Mouse (Mus musculus): ENCODE data around the gene Lamtor5. TPM values are rescaled to one million over a fixed set of nuclear protein-coding genes. Genes with fewer than 3 reads are reported as not detected.

Gene Lamtor5
- polyA plus RNA-seq, 1 experiment from 2014 or later, result 292 TPM

DNA sequence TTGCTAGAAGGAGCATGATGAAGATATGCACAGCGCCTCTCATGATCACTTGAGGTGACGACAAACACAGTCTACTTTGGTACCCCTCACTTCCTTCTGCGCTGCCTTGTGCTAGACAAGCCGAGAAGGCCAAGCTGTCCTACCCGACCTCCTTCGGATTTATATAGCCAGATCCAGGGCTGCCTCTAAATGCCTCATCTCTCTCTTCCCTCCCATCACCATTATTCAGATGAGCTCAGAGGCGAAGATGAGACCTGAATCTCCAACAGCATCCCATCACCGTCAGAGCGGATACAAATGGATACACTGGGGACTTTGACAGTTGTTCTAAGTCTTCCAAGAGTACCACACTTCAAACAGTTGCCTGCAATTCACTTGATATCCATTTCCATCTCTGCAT is 39.1 kb upstream of the Lamtor5 start, which contains the start of gene Prok1:
TSS of gene Prok1 (minus strand) at position 101 of the 400 bp plus-strand sequence.
- Histone ChIP-seq H3K9me3 (replicated peaks; ENCODE audit: control insufficient read depth, low read length) (no peaks in the 10 kb centered on the region), H3K36me3 (ENCODE audit: control insufficient read depth, insufficient read depth, low read length) (no peaks in the 10 kb centered on the region), H3K9ac (ENCODE audit: low read length) (no peak within 1 kb of the TSS), H3K27me3 (replicated peaks; ENCODE audit: control insufficient read depth, insufficient read depth, low read length) (no peaks in the 10 kb centered on the region), H3K4me3 (ENCODE audit: low read depth, low read length) (no peak within 1 kb of the TSS), H3K4me2 (ENCODE audit: low read length) (no peak within 1 kb of the TSS), H3K4me1 (ENCODE audit: control insufficient read depth, insufficient read depth, low read length) (peaks cover 10% of the 10 kb centered on the region), H3K27ac (ENCODE audit: low read depth, low read length) (no peak within 1 kb of the TSS)
- ATAC-seq (no peak), DNase-seq (ENCODE audit: low spot score) (no peak)
- 92% methylated on average over 9 of the region's 9 CpGs for WGBS

DNA sequence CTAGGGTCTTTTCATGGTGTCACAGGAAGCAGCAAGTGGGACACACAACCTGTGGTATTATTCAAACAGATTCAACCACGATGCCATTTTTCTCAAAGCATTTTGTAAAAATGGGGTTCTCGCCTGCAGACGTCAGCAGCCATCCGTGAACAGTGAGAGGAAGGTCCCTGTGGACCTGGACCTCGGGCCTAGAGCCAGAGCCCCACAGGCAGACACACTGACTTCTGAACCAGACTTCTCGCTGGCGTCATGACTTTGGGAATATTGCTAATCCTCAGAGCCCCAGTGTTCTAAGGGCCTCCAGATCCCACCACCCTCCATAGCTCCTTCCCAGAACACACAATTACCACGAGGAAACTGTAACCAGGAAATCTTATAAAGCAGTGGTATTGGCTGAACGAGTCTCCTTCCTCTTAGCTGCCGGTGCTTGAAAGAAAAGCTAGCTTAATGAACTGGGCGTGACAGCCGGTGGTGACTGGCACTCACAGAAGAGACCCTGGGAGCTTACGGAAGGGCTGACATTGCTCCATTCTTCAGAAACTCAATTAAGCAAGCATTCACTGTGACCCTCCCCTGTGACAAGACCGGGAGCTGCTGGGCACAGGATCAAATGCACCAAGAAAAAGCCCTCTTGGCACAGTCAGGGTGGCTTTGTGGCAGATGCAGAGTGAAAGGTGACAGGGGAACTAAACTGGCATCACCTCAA is 37.1 kb upstream of the Lamtor5 start:
- H3K36me3 ChIP-seq (ENCODE audit: control insufficient read depth, insufficient read depth, low read length), result no peaks in the 10 kb centered on the region
- H3K27ac ChIP-seq (ENCODE audit: low read depth, low read length), result no peak overlapping the region
- no peak overlapping the region for H3K4me3 ChIP-seq (ENCODE audit: low read depth, low read length)
- DNase-seq (ENCODE audit: low spot score) (peak; percentile 74), ATAC-seq (peak; percentile 73)
- H3K4me2 ChIP-seq (ENCODE audit: low read length), result peak overlapping the region; percentile 23; the same call in 1 of the 2 replicates
- H3K9ac ChIP-seq (ENCODE audit: low read length), result peak overlapping the region; percentile 21; the same call in 1 of the 2 replicates
- no peaks in the 10 kb centered on the region for H3K27me3 ChIP-seq (replicated peaks; ENCODE audit: control insufficient read depth, insufficient read depth, low read length)
- no peaks in the 10 kb centered on the region for H3K9me3 ChIP-seq (replicated peaks; ENCODE audit: control insufficient read depth, low read length)
- 11% methylated on average over 14 of the region's 14 CpGs for WGBS
- peaks cover 10% of the 10 kb centered on the region for H3K4me1 ChIP-seq (ENCODE audit: control insufficient read depth, insufficient read depth, low read length)

DNA sequence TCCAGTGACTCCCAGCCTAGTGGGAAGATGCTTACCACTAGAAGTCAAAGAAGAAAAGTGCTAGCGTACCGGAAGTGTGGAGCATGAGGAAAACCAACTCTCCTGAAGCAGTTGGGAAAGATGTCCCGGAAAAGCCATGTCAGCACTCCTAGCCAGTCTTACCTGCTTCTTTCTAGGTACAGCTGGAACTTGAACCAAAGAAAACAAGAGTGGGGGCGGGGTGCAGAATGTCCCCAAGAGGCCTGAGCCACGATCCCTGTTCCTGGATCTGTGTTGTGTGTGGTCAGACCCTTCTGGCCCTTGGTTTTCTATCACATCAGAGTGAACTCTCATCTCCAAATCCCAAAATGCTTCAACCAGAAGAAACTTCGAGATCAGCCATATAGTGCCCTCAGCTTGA is 31.8 kb upstream of the Lamtor5 start:
- Histone ChIP-seq H3K27ac (ENCODE audit: low read depth, low read length) (no peak overlapping the region), H3K27me3 (replicated peaks; ENCODE audit: control insufficient read depth, insufficient read depth, low read length) (no peaks in the 10 kb centered on the region), H3K4me2 (ENCODE audit: low read length) (no peak overlapping the region), H3K4me1 (ENCODE audit: control insufficient read depth, insufficient read depth, low read length) (peaks cover under 1% of the 10 kb centered on the region), H3K9ac (ENCODE audit: low read length) (no peak overlapping the region), H3K36me3 (ENCODE audit: control insufficient read depth, insufficient read depth, low read length) (no peaks in the 10 kb centered on the region), H3K4me3 (ENCODE audit: low read depth, low read length) (no peak overlapping the region), H3K9me3 (replicated peaks; ENCODE audit: control insufficient read depth, low read length) (no peaks in the 10 kb centered on the region)
- DNase-seq (ENCODE audit: low spot score) (no peak), ATAC-seq (no peak)
- 73% methylated on average over 6 of the region's 6 CpGs for WGBS

DNA sequence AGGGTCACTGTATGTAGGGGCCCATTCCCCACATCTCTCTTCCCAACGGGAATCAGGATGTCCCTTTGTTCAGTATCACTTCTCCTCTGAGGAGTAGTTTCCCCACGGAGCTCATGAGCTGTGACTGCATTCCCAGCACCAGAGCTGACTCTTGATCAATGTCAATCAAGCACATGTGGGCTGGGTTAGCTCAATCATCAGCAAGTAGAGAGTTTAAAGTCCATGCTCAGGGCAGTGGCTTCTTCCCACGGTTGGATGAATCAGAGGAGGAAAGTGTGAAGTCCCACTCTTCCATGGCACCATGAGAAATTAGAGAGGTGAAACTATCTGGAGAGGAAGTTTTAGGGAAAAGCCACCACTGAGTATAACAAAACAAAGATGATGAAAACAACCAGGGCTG is 29.6 kb upstream of the Lamtor5 start:
- no peak overlapping the region for H3K4me3 ChIP-seq (ENCODE audit: low read depth, low read length)
- no peaks in the 10 kb centered on the region for H3K27me3 ChIP-seq (replicated peaks; ENCODE audit: control insufficient read depth, insufficient read depth, low read length)
- 69% methylated on average over 3 of the region's 3 CpGs for WGBS
- no peak overlapping the region for H3K27ac ChIP-seq (ENCODE audit: low read depth, low read length)
- no peaks in the 10 kb centered on the region for H3K4me1 ChIP-seq (ENCODE audit: control insufficient read depth, insufficient read depth, low read length)
- H3K36me3 ChIP-seq (ENCODE audit: control insufficient read depth, insufficient read depth, low read length), result no peaks in the 10 kb centered on the region
- H3K9me3 ChIP-seq (replicated peaks; ENCODE audit: control insufficient read depth, low read length), result no peaks in the 10 kb centered on the region
- ATAC-seq, result no peak
- no peak overlapping the region for H3K9ac ChIP-seq (ENCODE audit: low read length)
- no peak overlapping the region for H3K4me2 ChIP-seq (ENCODE audit: low read length)
- DNase-seq (ENCODE audit: low spot score), result no peak

DNA sequence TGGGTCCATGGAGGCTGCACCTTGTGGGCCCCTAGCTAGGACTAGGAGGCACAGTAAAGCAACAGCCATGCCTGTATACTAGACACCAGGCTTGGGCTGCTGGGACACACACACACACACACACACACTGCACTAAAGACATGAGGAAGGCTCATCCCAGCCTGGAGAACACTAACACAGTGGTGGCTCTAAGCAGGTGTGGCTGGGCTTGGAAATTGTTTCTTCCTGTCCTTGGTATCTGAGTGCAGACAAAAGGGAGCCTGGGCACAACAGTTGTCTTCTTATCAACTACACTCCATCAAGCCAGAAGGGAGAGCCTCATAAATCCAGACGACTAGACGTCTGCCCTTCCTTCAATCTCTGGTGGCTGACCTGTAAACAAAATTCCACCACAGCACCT is 28.3 kb upstream of the Lamtor5 start:
- Histone ChIP-seq H3K9ac (ENCODE audit: low read length) (no peak overlapping the region), H3K27me3 (replicated peaks; ENCODE audit: control insufficient read depth, insufficient read depth, low read length) (no peaks in the 10 kb centered on the region), H3K4me1 (ENCODE audit: control insufficient read depth, insufficient read depth, low read length) (no peaks in the 10 kb centered on the region), H3K36me3 (ENCODE audit: control insufficient read depth, insufficient read depth, low read length) (no peaks in the 10 kb centered on the region), H3K4me3 (ENCODE audit: low read depth, low read length) (no peak overlapping the region), H3K9me3 (replicated peaks; ENCODE audit: control insufficient read depth, low read length) (no peaks in the 10 kb centered on the region), H3K4me2 (ENCODE audit: low read length) (no peak overlapping the region), H3K27ac (ENCODE audit: low read depth, low read length) (no peak overlapping the region)
- no peak for DNase-seq (ENCODE audit: low spot score)
- no peak for ATAC-seq
- WGBS, result 88% methylated on average over 2 of the region's 2 CpGs

DNA sequence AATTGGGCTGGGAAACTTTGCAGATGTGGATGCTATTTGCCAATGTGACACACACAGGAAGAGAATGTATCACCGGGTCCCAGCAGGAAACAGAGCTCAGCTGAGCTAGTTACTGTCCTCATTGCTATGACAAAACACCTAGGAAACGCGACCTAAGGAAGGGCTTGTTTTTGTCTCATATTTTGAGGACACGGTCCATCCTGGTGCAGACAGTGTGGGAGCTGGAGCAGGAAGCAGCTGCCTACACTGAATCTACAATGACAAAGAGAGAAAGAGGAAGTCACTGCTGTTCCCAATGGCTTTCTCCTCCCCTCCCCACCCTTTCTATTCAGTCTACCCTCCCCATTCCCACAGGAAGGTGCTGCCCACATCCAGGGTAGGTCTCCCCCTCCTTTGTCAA is 26.6 kb upstream of the Lamtor5 start:
- Histone ChIP-seq H3K4me2 (ENCODE audit: low read length) (no peak overlapping the region), H3K36me3 (ENCODE audit: control insufficient read depth, insufficient read depth, low read length) (no peaks in the 10 kb centered on the region), H3K27me3 (replicated peaks; ENCODE audit: control insufficient read depth, insufficient read depth, low read length) (no peaks in the 10 kb centered on the region), H3K9ac (ENCODE audit: low read length) (no peak overlapping the region), H3K4me3 (ENCODE audit: low read depth, low read length) (no peak overlapping the region), H3K4me1 (ENCODE audit: control insufficient read depth, insufficient read depth, low read length) (no peaks in the 10 kb centered on the region), H3K27ac (ENCODE audit: low read depth, low read length) (no peak overlapping the region), H3K9me3 (replicated peaks; ENCODE audit: control insufficient read depth, low read length) (no peaks in the 10 kb centered on the region)
- WGBS, result 75% methylated on average over 4 of the region's 4 CpGs
- ATAC-seq (no peak), DNase-seq (ENCODE audit: low spot score) (no peak)

DNA sequence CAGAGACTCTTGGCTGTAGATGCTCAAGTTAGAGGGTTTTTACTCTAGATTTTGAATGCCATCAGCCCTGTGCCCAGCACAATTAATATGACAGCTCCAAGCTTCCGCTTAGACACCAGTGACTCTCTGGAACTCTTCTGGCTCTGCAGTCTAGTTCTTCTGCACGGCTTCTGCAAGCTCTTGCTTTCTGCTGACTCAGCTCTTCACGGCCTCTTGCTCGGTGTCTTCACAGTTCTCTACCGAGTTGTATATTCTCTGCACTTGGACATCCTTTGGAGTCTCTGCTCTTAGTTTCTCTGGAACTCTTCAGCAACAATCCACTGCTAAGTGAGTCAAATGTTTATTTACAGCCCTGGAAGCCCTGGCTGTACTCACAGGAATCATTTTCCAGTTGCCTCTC is 24.7 kb upstream of the Lamtor5 start:
- ATAC-seq, result no peak

DNA sequence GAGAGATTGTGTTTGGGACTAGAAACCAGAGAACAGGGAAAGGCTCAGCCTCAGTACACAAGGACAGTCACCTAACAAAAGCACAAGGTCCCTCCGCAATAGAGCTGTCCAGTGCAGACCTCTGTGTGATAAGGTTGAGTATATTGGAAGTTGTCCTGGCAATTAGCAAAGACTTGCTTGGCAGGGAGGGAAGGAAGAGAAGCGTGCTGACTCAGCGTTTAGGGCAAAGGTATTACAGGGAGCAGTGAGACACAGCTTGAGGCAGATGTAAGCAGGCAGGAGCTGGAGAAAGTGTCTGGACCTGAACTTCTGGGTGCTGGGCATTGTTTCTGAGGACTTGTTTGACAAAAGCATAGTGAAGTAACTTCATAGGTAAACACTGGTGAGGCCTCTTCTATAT is 22.7 kb upstream of the Lamtor5 start:
- Histone ChIP-seq H3K4me1 (ENCODE audit: control insufficient read depth, insufficient read depth, low read length) (peaks cover 3% of the 10 kb centered on the region; the same call in 1 of the 2 replicates), H3K27ac (ENCODE audit: low read depth, low read length) (no peak overlapping the region), H3K4me3 (ENCODE audit: low read depth, low read length) (no peak overlapping the region), H3K36me3 (ENCODE audit: control insufficient read depth, insufficient read depth, low read length) (no peaks in the 10 kb centered on the region), H3K9me3 (replicated peaks; ENCODE audit: control insufficient read depth, low read length) (no peaks in the 10 kb centered on the region), H3K4me2 (ENCODE audit: low read length) (no peak overlapping the region), H3K9ac (ENCODE audit: low read length) (no peak overlapping the region), H3K27me3 (replicated peaks; ENCODE audit: control insufficient read depth, insufficient read depth, low read length) (no peaks in the 10 kb centered on the region)
- ATAC-seq (no peak), DNase-seq (ENCODE audit: low spot score) (no peak)
- 88% methylated on average over 3 of the region's 3 CpGs for WGBS

More for the DNA sequence above, 24.7 kb upstream of the Lamtor5 start:
- WGBS, result 82% methylated on average over 5 of the region's 5 CpGs
- H3K36me3 ChIP-seq (ENCODE audit: control insufficient read depth, insufficient read depth, low read length), result no peaks in the 10 kb centered on the region
- H3K27ac ChIP-seq (ENCODE audit: low read depth, low read length), result no peak overlapping the region
- no peak for DNase-seq (ENCODE audit: low spot score)
- no peaks in the 10 kb centered on the region for H3K9me3 ChIP-seq (replicated peaks; ENCODE audit: control insufficient read depth, low read length)
- H3K4me3 ChIP-seq (ENCODE audit: low read depth, low read length), result no peak overlapping the region
- H3K4me1 ChIP-seq (ENCODE audit: control insufficient read depth, insufficient read depth, low read length), result no peaks in the 10 kb centered on the region
- H3K9ac ChIP-seq (ENCODE audit: low read length), result no peak overlapping the region
- no peaks in the 10 kb centered on the region for H3K27me3 ChIP-seq (replicated peaks; ENCODE audit: control insufficient read depth, insufficient read depth, low read length)
- H3K4me2 ChIP-seq (ENCODE audit: low read length), result no peak overlapping the region

DNA sequence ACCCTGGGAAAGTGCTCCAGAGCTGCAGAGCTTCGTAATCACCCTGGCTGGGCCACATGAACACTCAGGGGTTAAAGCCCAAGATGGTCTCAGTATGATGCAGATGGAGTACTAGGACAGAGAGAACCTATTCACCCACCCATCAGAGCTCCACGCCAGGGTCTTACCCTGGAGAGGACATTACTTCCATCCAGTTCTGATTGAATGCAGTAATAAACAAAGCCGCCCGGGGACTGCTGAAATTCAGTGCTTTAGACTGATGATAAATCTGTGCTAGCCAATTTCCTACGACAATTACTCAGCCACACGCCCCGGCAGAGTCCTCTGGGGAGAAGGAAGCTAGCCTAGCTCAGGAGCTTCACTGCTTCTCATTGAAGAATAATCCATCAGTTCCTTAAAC is 21.9 kb upstream of the Lamtor5 start:
- no peak for ATAC-seq
- no peak for DNase-seq (ENCODE audit: low spot score)
- 81% methylated on average over 7 of the region's 7 CpGs for WGBS

More for the DNA sequence above, 21.9 kb upstream of the Lamtor5 start:
- Histone ChIP-seq H3K9ac (ENCODE audit: low read length) (no peak overlapping the region), H3K4me2 (ENCODE audit: low read length) (no peak overlapping the region), H3K36me3 (ENCODE audit: control insufficient read depth, insufficient read depth, low read length) (no peaks in the 10 kb centered on the region), H3K9me3 (replicated peaks; ENCODE audit: control insufficient read depth, low read length) (no peaks in the 10 kb centered on the region), H3K4me1 (ENCODE audit: control insufficient read depth, insufficient read depth, low read length) (peaks cover 8% of the 10 kb centered on the region; the same call in 1 of the 2 replicates), H3K27ac (ENCODE audit: low read depth, low read length) (no peak overlapping the region), H3K27me3 (replicated peaks; ENCODE audit: control insufficient read depth, insufficient read depth, low read length) (no peaks in the 10 kb centered on the region), H3K4me3 (ENCODE audit: low read depth, low read length) (no peak overlapping the region)
